Mouse (Mus musculus) neural tube, embryonic 14.5 days (tissue): ENCODE data around the gene Lipe. TPM values are rescaled to one million over a fixed set of nuclear protein-coding genes. Genes with fewer than 3 reads are reported as not detected.
A peak's percentile ranks its signal among the peaks of the same experiment; 100 is the strongest.
"Not testable (repeated sequence)": the region's sequence is repeated elsewhere in the genome, so short reads cannot be mapped to it uniquely, and the experiment has no call there.

Source experiments
- ATAC-seq: fragments of 200-750 bp; cut with Nextera tagmentation; 2 replicates; pipeline ENCODE4 v1.8.0; 2017; ENCODE audit warnings: low read depth, mild to moderate bottlenecking, moderate TSS enrichment, moderate library complexity
- H3K27ac ChIP-seq: fragments of 300-500 bp; sonication (generic); 2 replicates; pipeline ENCODE4 v1.5.1; 2014; ENCODE audit warnings: low read depth, mild to moderate bottlenecking, control low read depth, low read length, moderate library complexity, mixed read lengths
- H3K27me3 ChIP-seq: fragments of 300-500 bp; sonication (generic); 2 replicates; pipeline ENCODE4 v1.6.1; 2014; ENCODE audit warnings: low read length; ENCODE audit not compliant: control insufficient read depth, insufficient read depth
- H3K36me3 ChIP-seq: fragments of 300-500 bp; sonication (generic); 2 replicates; pipeline ENCODE4 v1.6.1; 2014; ENCODE audit warnings: low read length, mixed read lengths; ENCODE audit not compliant: control insufficient read depth, insufficient read depth
- H3K4me1 ChIP-seq: fragments of 300-500 bp; sonication (generic); 2 replicates; pipeline ENCODE4 v1.6.1; 2014; ENCODE audit warnings: low read length; ENCODE audit not compliant: control insufficient read depth, insufficient read depth
- H3K4me2 ChIP-seq: fragments of 300-500 bp; sonication (generic); 2 replicates; pipeline ENCODE4 v1.6.1; 2014; ENCODE audit warnings: mild to moderate bottlenecking, low read depth, low read length, control low read depth
- H3K4me3 ChIP-seq: fragments of 300-500 bp; sonication (generic); 2 replicates; pipeline ENCODE4 v1.5.1; 2014; ENCODE audit warnings: low read depth, low read length, control low read depth, mixed read lengths
- H3K9ac ChIP-seq: fragments of 300-500 bp; sonication (generic); replicated peaks from 2 replicates; pipeline ENCODE4 v1.6.1; 2014; ENCODE audit warnings: low read depth, mild to moderate bottlenecking, control low read depth, low read length, mixed read lengths
- H3K9me3 ChIP-seq: fragments of 300-500 bp; sonication (generic); 2 replicates; pipeline ENCODE4 v1.6.1; 2016; ENCODE audit warnings: low read length; ENCODE audit not compliant: control insufficient read depth
- WGBS: fragments of 180-500 bp; shearing (Covaris S2); extraction: QIAGEN DNeasy Blood & Tissue Kit; methylation state at CpG from one replicate; pipeline ENCODE4 v1.1.7; 2014; 5-methylcytosine and 5-hydroxymethylcytosine counted together
- polyA plus RNA-seq: library from polyadenylated mRNA; unstranded; fragments of >200 nt; fragmentation: Nextera tagmentation; extraction: Ambion mirVana; gene quantifications from 2 replicates; pipeline ENCODE4 v1.2.1, GENCODE M21; 2014

Lipe gene
- polyA plus RNA-seq, 1 experiment from 2014 or later, result 6.5 TPM

- H3K27me3 ChIP-seq, result no peaks in the 10 kb centered on the region
- no peaks in the 10 kb centered on the region for H3K4me1 ChIP-seq
- H3K4me2 ChIP-seq, result no peak overlapping the region
- ATAC-seq, result no peak
- H3K9me3 ChIP-seq, result no peaks in the 10 kb centered on the region
- no peak overlapping the region for H3K4me3 ChIP-seq
- no peak overlapping the region for H3K9ac ChIP-seq
- no peaks in the 10 kb centered on the region for H3K36me3 ChIP-seq
- H3K27ac ChIP-seq, result no peak overlapping the region
- 6% methylated on average over 2 of the region's 2 CpGs for WGBS
These were observed 4.2 kb upstream of the Lipe start for GRCm38 (mm10) chr7:25402671-25403101.

DNA sequence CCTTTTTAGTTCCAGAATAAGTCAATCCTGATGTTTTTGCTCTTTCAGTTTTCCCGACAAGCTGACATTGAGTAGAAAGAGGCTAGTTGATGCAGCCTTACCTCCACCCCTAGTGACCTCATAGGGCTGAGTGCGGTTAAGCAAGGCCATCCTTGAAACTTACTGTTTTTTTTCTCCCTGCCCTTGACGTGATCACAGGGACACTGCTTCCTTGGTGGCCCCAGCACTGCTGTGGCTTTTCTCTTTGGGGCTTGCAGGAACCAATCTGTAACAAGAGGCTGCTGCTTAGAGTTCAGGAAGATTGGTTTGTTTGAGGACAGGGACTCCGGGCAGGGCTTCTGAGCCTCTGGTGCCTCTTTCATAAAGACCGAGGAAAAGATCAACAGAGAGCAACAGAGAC, 3.5 kb upstream of the Lipe start:
- H3K4me2 ChIP-seq, result no peak overlapping the region
- no peak overlapping the region for H3K9ac ChIP-seq
- no peaks in the 10 kb centered on the region for H3K9me3 ChIP-seq
- no peaks in the 10 kb centered on the region for H3K27me3 ChIP-seq
- ATAC-seq, result no peak
- 48% methylated on average over 5 of the region's 5 CpGs for WGBS
- no peaks in the 10 kb centered on the region for H3K4me1 ChIP-seq
- no peaks in the 10 kb centered on the region for H3K36me3 ChIP-seq
- H3K27ac ChIP-seq, result no peak overlapping the region
- H3K4me3 ChIP-seq, result no peak overlapping the region

DNA sequence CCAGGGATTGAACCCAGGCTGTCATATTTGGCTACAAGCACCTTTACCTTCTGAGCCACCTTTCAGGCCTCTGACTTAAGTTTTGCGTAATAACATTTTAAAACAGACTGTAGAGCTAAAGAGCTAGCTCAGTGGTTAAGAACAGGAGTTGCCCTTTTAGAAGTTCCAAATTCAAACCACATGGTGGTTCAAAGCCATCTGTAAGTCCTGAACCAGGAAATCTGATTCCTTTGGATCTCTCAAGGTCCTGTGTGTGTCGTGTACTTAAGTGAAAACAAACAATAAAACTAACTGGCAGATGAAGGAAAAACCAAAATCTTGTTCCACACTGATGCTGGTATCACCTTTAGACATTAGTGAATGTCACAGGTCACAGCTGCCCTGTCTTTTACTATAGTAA, 3.0 kb upstream of the Lipe start:
- Histone ChIP-seq H3K4me3 (no peak overlapping the region), H3K9me3 (no peaks in the 10 kb centered on the region), H3K9ac (no peak overlapping the region), H3K27ac (no peak overlapping the region), H3K27me3 (no peaks in the 10 kb centered on the region), H3K36me3 (no peaks in the 10 kb centered on the region), H3K4me2 (no peak overlapping the region), H3K4me1 (no peaks in the 10 kb centered on the region)
- 71% methylated on average over 2 of the region's 2 CpGs for WGBS
- no peak for ATAC-seq

GRCm38 (mm10) chr7:25399028-25399427, 518 bp upstream of the Lipe start:
- not testable (repeated sequence) for ATAC-seq, H3K4me3 ChIP-seq, H3K9ac ChIP-seq, H3K4me2 ChIP-seq, H3K27ac ChIP-seq, H3K9me3 ChIP-seq, H3K27me3 ChIP-seq, H3K36me3 ChIP-seq
- peaks cover 14% of the 10 kb centered on the region for H3K4me1 ChIP-seq

DNA sequence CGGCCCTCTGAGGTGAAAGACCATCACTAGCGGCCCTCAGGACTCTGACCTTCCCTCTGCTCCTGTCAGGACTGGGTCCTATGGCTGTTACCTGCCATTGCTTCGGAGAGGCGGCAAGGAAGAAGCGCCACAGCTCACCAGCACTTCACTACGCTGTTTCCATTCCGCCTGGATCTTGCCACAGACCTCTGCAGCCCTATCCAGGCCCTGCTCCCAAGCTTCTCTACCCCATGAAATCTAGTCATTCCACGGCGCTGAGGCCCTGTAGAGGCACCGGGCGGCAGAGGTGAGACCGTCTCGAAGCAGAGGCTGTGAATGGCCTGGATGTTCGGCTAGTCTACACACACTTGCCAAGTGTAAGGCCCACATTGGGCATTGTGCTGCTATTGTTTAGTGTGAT, 1.9 kb downstream of the Lipe start:
- WGBS, result 87% methylated on average over 14 of the region's 14 CpGs
- Histone ChIP-seq H3K27me3 (no peaks in the 10 kb centered on the region), H3K9me3 (no peaks in the 10 kb centered on the region), H3K4me3 (peak overlapping the region; percentile 43; the same call in 1 of the 2 replicates), H3K36me3 (no peaks in the 10 kb centered on the region), H3K4me1 (peaks cover 23% of the 10 kb centered on the region), H3K27ac (no peak overlapping the region), H3K9ac (no peak overlapping the region), H3K4me2 (peak overlapping the region; percentile 72)
- peak; percentile 1; the same call in 1 of the 2 replicates for ATAC-seq

GRCm38 (mm10) chr7:25395558-25396521, 2.7 kb downstream of the Lipe start:
- H3K4me2 ChIP-seq, result peak overlapping the region; percentile 72
- no peaks in the 10 kb centered on the region for H3K27me3 ChIP-seq
- peak overlapping the region; percentile 43 for H3K4me3 ChIP-seq
- H3K36me3 ChIP-seq, result no peaks in the 10 kb centered on the region
- H3K9ac ChIP-seq, result peak overlapping the region; percentile 50
- 5% methylated on average over 51 of the region's 52 CpGs for WGBS
- peak overlapping the region; percentile 55 for H3K27ac ChIP-seq
- peak; percentile 97 for ATAC-seq
- no peaks in the 10 kb centered on the region for H3K9me3 ChIP-seq
- peaks cover 23% of the 10 kb centered on the region for H3K4me1 ChIP-seq

DNA sequence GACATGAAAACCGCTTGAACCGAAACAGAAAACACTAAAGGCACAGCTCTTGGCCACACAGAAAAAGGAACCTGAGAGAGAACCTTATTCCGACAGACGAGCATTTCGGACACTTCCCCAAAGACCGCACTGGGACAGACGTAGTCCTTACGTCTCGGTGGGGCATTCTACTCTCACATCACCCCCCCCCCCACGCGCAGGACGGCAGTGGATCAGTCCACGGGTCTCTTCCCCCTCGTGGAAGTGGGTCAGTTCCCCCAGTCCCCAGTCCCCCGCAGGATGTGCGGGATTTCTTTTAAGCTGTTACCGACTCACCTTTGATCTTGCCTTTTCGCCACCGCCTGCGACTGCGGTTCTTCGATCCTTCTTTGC, 3.3 kb downstream of the Lipe start:
- peak; percentile 69 for ATAC-seq

GRCm38 (mm10) chr7:25394754-25395153, 3.8 kb downstream of the Lipe start:
- no peaks in the 10 kb centered on the region for H3K27me3 ChIP-seq
- H3K27ac ChIP-seq, result peak overlapping the region; percentile 55; the same call in 1 of the 2 replicates
- H3K9me3 ChIP-seq, result no peaks in the 10 kb centered on the region
- H3K4me1 ChIP-seq, result peaks cover 30% of the 10 kb centered on the region
- H3K4me2 ChIP-seq, result peak overlapping the region; percentile 72
- 12% methylated on average over 7 of the region's 7 CpGs for WGBS
- ATAC-seq, result no peak
- H3K4me3 ChIP-seq, result peak overlapping the region; percentile 43
- H3K36me3 ChIP-seq, result no peaks in the 10 kb centered on the region
- peak overlapping the region; percentile 50 for H3K9ac ChIP-seq

More for the DNA sequence above, 3.3 kb downstream of the Lipe start:
- Histone ChIP-seq H3K9ac (peak overlapping the region; percentile 50), H3K4me1 (peaks cover 26% of the 10 kb centered on the region), H3K27ac (peak overlapping the region; percentile 55), H3K9me3 (no peaks in the 10 kb centered on the region), H3K36me3 (no peaks in the 10 kb centered on the region), H3K4me3 (peak overlapping the region; percentile 43), H3K27me3 (no peaks in the 10 kb centered on the region), H3K4me2 (peak overlapping the region; percentile 72)
- 2% methylated on average over 22 of the region's 22 CpGs for WGBS

- Histone ChIP-seq H3K9me3 (no peaks in the 10 kb centered on the region), H3K4me1 (peaks cover 30% of the 10 kb centered on the region), H3K27ac (no peak overlapping the region), H3K27me3 (no peaks in the 10 kb centered on the region), H3K4me3 (peak overlapping the region; percentile 43), H3K36me3 (no peaks in the 10 kb centered on the region), H3K9ac (peak overlapping the region; percentile 50; the same call in 1 of the 2 replicates), H3K4me2 (peak overlapping the region; percentile 72)
- no peak for ATAC-seq
- 74% methylated on average over 8 of the region's 8 CpGs for WGBS
These were observed 4.9 kb downstream of the Lipe start for GRCm38 (mm10) chr7:25393451-25394210.
